Mouse (Mus musculus) adrenal gland, adult 8-10 months (tissue): ENCODE data around the gene Nlrp6. TPM values are rescaled to one million over a fixed set of nuclear protein-coding genes. Genes with fewer than 3 reads are reported as not detected.

Experiments
- DNase-seq: peaks from one replicate; pipeline ENCODE4 v3.0.0; 2022
- total RNA-seq, 4 experiments: library from RNA; stranded (reverse); gene quantifications; 2 replicates each; pipeline ENCODE4 v1.2.4; 2022

Gene Nlrp6
- total RNA-seq, 4 experiments from 2014 or later: 1.4 to 4.0 (median 2.9) TPM

DNA sequence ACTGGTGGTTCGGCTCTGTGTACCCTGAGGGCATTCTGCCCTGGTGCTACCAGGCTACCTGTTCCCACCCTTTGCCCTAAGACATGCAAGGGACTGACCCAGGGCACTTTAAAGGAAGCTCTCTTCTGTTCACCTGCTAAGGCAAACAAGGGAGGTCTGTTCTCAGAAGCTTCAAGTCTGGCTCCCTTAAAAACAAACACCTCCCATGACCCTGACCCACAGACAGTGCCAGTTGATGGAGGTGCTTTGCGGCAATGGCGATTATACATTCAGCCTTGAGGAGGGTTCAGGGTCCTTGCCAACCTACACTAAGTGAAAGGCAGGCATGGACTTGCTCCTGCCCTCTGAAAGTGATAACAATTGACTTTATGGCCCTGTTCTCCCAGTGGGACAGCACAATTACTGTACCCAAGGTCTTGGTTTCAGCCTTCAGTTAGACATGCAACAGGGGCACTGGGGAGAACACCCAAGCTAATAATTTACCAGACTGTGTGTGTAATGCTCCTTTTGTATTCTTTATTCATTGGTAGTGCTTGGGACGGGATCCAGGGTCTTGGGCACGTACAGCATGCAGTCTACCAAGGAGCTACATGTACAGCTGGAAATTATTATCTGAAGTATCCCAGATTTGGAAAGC is 7.7 kb upstream of the Nlrp6 start:
- DNase-seq: no peak

DNA sequence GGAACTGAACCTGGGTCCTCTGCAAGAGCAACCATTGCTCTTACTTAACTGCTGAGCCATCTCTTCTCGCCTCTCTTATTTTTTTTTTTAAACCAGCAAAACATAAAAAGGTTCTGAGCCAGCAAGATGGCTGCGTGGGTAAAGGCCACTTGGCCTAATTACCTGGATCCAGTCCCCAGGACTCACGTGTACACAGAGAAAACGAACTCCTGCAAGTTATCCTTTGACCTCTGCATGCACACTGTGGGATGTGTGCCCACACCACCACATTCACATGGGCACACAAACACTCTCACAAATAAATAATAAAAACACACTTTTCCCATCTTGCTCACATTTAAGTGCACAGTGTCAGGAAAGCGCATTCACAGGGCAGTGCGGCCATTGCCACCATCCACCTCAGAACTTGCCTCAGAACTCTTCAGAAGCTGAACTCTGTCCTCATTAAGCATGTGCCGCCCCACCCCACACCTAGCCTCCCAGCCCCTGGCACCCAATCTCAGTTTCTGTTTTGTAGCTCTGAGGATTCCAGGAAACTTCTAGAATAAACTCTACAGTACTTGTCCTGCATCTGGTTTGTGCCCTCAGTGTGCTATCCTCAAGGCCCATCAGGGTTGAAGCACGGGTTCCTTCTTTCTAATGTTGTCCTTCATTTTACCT is 6.5 kb upstream of the Nlrp6 start:
- DNase-seq: no peak

DNA sequence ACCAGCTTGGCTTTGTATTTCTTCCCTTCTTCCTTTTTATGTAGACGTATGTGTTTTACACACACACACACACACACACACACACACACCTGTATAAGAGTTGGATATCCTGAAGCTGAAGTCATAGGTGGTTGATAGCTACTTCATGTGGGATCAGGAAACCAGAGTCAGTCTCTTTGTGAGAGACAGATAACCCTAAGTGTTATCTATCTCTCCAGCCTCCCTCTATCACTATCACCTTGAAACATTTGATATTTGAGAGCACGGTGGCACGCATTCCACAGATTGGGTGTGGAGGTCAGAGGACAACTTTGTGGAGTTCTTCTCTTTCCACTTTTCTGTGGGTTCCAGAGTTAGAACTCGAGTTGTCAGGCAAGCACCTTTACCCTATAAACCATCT is 791 bp upstream of the Nlrp6 start:
- DNase-seq: no peak

DNA sequence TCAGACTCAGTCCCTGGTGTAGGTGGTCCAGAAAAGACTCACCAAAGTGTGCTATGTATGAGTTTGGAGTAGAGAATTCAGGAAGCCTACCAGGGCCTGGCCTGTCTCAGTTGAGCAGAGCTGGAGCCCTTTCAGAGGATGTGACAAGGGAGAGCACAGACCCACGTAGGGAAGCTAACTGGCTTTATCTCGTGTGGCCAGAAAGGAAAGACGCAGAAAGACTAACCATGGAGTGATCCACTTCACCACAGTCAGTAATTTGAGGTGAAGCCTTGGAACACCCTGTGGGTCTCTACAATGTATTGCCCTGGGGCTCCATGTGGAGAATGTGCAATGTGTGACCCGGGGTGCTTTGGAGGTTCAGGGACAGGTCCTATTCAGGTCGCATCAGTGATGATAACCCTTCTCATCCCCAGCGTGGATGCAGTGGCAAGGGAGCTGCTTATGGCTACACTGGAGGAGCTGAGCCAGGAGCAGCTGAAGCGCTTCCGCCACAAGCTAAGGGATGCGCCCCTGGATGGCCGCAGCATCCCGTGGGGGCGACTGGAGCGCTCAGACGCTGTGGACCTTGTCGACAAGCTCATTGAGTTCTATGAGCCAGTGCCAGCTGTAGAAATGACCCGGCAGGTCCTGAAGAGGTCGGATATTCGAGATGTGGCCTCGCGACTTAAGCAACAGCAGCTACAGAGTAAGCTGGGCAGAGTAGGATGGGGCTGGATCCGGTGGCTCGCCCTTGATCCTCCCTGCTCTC is 698 bp downstream of the Nlrp6 start:
- DNase-seq: no peak

DNA sequence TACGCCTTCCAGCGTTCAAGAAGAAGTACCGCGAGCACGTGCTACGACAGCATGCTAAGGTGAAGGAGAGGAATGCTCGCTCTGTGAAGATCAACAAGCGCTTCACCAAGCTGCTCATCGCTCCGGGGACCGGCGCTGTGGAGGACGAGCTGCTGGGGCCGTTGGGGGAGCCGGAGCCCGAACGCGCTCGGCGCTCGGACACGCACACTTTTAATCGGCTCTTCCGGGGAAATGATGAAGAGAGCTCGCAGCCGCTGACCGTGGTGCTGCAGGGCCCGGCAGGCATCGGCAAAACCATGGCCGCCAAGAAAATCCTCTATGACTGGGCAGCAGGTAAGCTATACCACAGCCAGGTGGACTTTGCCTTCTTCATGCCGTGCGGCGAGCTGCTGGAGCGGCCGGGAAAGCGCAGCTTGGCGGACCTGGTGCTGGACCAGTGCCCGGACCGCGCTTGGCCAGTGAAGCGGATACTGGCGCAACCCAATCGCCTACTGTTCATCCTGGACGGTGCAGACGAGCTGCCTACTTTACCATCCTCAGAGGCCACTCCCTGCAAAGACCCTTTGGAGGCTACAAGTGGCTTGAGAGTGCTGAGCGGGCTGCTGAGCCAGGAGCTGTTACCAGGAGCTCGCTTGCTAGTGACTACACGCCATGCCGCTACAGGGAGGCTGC is 1.8 kb downstream of the Nlrp6 start:
- DNase-seq: no peak

DNA sequence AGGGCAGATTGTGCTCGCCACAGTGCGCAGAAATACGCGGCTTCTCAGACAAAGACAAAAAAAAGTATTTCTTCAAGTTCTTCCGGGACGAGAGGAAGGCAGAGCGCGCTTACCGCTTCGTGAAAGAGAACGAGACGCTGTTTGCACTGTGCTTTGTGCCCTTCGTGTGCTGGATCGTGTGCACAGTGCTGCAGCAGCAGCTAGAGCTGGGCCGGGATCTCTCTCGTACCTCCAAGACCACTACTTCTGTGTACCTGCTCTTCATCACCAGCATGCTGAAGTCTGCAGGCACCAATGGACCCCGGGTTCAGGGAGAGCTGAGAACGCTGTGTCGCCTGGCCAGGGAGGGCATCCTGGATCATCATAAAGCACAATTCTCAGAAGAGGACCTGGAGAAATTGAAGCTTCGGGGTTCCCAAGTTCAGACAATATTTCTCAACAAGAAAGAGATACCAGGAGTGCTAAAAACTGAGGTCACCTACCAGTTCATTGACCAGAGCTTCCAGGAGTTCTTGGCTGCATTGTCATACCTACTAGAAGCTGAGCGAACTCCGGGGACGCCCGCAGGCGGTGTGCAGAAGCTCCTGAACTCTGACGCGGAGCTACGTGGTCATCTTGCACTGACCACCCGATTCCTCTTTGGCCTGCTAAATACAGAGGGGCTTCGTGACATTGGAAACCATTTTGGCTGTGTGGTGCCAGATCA is 2.5 kb downstream of the Nlrp6 start:
- no peak for DNase-seq

DNA sequence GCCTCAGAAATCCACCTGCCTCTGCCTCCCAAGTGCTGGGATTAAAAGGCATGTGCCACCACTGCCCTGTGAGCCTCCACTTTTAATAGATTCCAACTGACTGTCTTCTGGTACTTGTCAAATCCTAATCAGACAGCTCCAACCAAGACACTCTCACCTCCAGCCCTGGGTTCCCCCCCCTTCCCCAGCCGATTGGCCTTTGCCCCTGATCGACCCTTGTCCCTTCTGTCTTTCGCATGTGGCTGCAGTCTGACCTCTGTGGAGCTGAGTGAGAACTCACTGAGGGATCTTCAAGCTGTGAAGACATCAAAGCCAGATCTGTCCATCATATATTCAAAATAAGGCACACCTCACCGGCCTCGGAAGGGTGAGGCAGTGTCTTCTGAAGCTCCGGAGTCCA is 6.5 kb downstream of the Nlrp6 start:
- no peak for DNase-seq

DNA sequence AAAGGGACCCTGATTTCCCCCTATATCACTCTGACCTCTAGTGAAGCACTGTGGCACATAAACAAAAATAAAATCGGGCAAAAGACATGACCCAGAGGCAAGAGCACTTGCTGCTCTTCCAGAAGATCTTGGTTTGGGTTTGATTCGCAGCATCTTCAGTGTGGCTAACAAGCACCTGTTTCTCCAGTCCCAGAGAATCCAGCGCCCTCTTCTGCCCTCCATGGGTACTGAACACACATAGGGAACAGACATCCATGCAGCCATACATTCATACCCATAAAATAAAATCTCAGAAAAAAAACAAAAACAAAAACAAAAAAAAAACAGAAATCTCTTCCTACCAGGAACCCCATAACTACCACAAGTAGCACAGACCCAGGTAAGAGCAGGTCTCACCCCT is 17.7 kb downstream of the Nlrp6 start:
- DNase-seq: no peak

DNA sequence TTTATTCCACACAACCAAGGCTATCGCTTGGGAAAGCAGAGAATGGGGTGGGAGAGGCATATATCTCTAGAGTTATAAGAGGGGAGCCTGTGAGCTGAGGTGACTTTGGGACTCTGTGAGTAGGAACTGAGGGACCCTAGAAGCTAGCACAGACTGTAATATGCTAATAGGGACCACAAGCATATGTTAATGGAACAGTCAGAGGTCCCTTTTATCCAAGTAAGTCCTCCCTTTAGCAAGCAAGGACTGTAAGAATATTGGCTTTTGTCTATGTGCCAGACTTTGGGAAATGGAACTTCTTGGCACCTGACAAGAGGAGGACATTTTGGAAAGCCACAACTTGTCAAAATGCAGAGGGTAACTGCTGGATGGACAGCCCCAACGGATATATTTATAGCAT is 18.2 kb downstream of the Nlrp6 start:
- no peak for DNase-seq

DNA sequence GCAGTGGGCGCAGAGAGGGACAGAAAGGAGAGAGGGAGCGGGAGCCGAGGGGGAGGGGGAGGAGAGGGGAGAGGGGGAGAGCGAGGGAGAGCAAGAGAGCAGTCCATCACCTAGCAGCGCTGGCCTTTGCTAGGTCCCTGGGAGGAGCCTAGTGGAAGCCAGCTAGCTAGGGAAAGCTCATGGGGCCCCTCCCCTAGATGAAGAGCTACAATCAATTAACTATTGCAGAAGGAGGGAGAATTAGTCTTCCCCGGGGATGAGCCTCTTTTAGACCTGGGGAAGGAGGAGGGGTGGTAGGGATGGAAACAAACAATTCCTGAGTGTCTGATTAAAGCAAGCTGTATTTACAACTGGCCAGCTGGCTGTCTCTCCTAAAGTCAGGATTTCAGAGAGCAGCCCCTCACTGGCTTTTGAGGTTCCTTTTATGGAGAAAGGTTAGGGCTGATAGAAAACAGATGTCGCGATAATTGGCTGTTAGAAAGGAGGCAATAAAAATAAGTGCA is 19.0 kb downstream of the Nlrp6 start:
- DNase-seq: no peak

DNA sequence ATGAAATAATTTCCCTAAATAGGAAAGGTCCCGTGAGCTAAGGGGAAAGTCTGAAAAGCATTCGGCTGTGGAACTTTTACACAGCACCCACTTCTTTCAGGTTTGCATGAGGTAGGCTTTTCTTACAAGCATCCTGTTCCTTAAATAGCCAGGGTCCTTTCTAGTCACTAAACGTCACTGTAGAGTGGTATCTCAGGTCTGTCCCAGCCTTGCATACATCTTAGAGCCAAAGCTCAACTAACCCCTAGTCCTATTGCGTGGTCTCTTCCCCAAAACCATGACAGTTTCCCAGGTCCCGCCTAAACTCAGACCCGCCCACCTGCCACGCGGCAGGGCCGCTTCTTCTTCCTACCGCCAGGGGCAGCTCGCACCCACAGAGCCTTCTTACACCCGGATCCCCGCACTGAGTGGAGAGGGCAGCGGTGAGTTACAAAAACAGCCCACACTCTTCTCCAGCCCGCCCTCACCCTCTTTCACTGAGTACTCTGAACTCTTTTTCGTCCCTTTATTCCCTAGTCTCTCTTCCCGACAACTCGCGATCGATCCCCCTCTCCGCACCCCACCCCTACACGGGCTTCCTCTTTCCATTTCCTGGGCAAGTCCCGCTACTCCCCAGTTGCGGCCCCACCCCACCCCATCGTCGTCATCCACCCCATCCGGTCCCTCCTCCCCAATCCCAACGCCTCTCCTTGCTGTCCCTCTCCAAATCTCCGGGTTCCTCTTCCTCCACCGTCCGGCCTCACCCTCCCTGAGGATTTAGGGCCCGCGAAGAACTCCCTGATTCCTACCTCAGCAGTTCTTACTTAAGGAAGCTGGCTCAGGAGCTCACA is 20.7 kb downstream of the Nlrp6 start, which contains the start of gene Pgghg:
Gene Pgghg, plus strand, starts transcription at position 170 of the 830 bp plus-strand sequence.
- DNase-seq: peak; percentile 87

DNA sequence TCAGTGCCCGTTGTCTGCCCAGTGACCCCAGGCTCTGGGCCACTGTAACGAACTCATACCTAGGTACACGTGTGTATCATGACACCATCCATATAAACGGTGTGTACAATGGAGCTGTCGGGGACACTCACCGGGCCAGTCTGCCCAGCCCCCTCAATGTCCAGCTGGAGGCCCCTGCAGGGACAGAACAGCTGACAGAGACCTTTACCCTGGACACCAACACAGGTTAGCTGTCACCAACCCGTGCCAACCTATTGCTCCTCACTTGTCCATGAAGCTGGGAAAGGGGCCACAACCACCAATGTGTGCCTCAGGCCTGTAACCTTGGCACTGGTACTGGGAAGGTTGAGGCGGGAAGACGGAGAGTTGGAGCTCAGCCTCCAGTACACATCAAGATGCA is 21.6 kb downstream of the Nlrp6 start:
- DNase-seq: no peak

DNA sequence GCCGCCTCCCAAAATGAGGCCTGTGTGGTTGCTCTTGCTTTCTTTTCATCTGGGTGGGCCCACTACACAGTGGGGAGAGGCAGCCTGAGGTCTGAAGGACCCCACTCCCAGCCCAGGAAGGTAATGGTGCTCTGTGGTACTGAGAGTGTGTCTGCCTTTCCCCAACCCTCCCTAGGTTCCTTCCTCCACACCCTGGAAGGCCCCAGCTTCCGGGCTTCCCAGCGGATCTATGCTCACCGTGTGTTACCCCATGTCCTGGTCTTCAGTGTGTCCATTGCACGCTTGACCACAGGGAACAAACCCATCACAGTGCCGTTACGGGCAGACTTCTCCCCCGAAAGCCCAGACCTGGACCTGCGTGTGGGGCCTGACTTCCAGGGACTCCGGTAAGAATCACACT is 22.1 kb downstream of the Nlrp6 start:
- DNase-seq: no peak

DNA sequence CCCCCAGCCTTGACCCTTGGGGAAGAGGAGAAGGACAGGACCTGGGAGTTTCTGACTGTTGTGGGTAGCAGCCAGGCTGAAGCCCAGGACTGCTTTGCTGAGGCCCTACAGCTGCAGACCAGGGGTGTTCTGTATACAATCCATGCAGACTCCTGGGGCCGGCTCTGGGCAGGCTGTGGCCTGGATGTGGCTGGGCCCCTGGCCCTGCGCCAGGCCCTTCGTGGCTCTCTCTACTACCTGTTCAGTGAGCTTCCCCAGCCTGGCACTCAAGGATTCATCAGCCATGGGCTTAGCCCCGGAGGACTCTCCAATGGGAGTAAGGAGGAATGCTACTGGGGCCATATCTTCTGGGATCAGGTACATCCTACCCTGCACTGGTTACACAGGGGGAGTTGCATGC is 22.7 kb downstream of the Nlrp6 start:
- DNase-seq: no peak

DNA sequence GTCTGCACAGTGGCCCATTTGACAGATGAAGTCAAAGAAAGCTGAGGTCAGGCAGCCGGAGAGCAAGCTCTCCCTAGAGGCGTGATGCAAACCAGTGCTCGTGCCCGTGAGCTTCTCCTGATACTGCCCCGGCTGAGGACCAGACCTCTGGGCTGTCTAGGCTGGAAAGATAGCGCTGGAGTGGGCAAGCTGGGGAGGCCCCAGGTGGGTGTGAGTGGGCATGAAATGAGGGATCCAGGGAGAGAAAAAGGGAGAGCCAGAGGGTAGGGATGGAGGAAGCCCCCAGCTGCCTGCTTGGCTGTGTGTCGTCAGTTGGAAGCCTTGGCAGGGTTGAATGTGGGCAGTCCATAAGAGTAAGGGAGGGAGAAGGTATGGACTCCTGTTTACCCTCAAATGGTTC is 23.5 kb downstream of the Nlrp6 start:
- no peak for DNase-seq

DNA sequence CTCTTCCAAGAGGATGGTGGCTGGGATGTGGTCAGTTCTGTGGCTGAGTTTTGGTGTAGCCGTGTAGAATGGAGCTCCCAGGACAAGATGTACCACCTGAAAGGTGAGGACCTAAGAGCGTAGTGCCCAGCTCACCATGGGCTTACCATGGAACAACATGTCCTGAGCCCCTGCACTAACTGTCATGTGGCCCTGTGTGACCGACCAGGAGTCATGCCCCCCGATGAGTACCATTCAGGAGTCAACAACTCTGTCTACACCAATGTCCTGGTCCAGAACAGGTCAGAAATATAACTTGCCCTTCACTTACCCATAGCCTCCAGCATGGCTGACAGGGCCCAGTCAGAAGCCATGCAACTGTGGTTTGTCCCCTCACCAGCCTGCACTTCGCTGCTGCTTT is 24.5 kb downstream of the Nlrp6 start:
- no peak for DNase-seq

DNA sequence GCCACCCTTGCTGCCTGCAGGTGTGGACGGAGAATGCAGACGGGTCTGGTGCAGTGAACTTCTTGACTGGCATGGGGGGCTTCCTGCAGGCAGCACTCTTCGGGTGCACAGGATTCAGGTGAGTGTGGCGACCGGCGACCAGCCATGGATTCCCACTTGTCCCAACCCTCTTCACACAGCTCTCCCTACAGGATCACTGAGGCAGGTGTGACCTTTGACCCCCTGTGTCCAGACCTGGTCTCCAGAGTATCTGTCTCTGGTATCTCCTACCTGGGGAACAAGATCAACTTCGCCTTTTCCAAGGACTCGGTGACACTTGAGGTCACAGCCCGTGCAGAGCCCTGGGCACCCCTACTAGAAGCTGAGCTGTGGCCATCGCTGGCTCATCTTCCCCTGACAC is 25.6 kb downstream of the Nlrp6 start:
- DNase-seq: no peak

DNA sequence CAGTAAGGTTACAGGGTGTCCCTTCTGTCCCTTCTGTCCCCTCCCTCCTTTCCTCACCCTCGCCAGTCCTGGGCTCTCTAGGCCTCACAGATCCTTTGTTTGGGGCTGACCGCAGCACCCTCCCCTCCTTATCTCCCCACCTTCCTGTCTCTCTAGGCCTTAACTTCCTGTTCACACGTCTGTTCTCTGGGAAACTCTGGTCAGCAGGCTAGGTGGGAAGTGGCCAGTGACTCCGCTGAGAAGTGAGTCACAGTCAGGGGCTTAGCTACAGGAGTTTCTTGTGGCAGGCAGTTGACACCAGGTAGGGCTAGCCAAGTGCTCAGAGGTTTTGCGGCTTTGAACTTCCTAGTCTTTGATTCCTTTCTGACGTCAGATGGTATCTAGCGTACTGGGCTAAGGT is 26.3 kb downstream of the Nlrp6 start:
- no peak for DNase-seq

DNA sequence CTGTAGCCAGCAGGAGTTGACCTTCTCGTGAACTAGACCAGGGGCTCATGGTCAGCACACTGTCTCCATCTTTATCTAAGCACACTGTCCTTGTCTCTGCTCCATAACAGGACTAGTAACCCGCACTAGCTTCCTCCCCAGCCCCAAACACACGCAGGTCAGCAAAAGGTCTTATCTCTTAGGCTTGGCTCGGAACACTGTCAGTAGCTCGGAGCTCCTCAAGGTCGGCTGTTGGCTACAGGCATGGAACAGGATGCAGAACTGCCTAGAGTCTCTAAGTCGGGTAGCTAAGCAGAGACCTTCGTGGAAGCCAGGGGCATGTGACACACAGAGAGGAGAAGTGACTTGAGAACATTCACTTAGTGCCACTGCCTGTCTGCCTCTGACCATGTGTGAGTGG is 27.5 kb downstream of the Nlrp6 start:
- peak; percentile 82 for DNase-seq

DNA sequence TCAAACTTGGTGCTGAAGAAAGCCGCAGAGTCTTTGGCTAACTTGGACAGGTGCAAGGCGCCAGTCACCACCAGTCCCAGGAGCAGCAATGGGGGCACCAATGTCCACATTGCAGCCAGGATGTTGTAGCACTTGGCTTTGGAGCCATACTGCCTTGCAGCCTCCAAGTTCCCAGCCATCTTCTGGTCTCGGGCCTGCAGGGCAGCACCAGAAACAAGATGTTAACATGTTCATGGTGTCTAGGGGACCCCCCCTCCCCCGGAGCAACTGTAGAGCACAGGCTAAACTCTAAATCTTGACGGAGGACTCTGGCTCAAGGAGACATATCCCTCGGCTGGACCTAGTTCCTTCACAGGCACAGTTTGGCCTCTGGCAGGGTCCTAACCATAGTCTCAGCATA is 28.6 kb downstream of the Nlrp6 start:
- no peak for DNase-seq

DNA sequence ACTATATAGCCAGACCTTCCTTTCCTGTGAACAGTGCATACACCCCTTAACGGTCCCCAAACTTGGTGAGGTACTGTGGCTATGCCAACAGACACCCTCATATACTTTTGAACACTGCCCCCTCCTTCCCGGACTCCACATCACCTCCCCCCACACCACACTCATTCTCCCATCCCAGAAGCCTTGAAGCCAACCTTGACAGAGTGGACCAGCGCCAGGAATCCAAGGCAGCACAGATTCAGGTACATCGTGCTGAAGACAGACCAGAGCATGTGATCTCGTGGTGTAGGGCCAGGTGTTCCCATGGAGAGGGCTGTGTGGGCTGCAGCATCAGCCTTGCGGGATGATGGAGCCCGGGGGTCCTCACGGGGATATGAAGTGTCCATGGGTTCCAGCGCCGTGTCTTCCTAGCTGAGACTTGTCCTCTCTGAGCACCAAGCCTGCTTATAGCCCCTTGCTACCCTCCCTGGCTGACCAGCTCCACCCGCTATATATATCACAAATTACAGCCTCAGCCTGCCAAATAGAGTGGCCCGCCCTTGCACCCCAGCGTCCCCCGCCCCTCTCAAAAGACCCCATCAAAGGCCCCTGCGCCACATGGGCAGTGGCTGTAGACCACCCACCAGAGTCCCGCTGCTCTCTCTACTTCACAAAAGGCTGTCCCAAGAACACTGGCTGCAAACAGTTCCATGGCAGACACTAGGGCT is 29.3 kb downstream of the Nlrp6 start, which contains the start of gene Ifitm5:
Gene Ifitm5, minus strand, starts transcription at position 468 of the 707 bp plus-strand sequence.
- no peak for DNase-seq
